Mouse (Mus musculus): ENCODE data around the gene Pram1. TPM values are rescaled to one million over a fixed set of nuclear protein-coding genes. Genes with fewer than 3 reads are reported as not detected.

Gene Pram1
- polyA plus RNA-seq, 1 experiment from 2014 or later: 0.46 TPM

GRCm38 (mm10) chr17:33627281-33627680, 10.6 kb upstream of the Pram1 start:
- Histone ChIP-seq H3K36me3 (ENCODE audit: control insufficient read depth, insufficient read depth, low read length) (no peaks in the 10 kb centered on the region), H3K9me3 (ENCODE audit: control insufficient read depth, low read length) (no peaks in the 10 kb centered on the region), H3K27ac (ENCODE audit: low read depth, low read length) (no peak overlapping the region), H3K4me3 (ENCODE audit: low read depth, low read length) (no peak overlapping the region), H3K9ac (ENCODE audit: low read depth, low read length) (no peak overlapping the region), H3K4me1 (replicated peaks; ENCODE audit: control insufficient read depth, insufficient read depth, low read length) (0 out of 2 replicates have a peak, but pooled peaks cover 5% of the 10 kb centered on the region), H3K4me2 (replicated peaks; ENCODE audit: low read depth, low read length) (no peak overlapping the region), H3K27me3 (ENCODE audit: control insufficient read depth, insufficient read depth, low read length) (no peaks in the 10 kb centered on the region)
- no peak for ATAC-seq (ENCODE audit: low FRiP score)
- no peak for DNase-seq (ENCODE audit: low spot score)
- 91% methylated on average over 3 of the region's 3 CpGs for WGBS

GRCm38 (mm10) chr17:33628621-33629486, 9.0 kb upstream of the Pram1 start, which contains the start of gene Zfp414:
TSS of gene Zfp414 (plus strand) at chr17:33629090.
- Histone ChIP-seq H3K4me1 (replicated peaks; ENCODE audit: control insufficient read depth, insufficient read depth, low read length) (0 out of 2 replicates have a peak, but pooled peaks cover 5% of the 10 kb centered on the region), H3K9me3 (ENCODE audit: control insufficient read depth, low read length) (no peaks in the 10 kb centered on the region), H3K27ac (ENCODE audit: low read depth, low read length) (peak within 1 kb of the TSS; percentile 95), H3K4me3 (ENCODE audit: low read depth, low read length) (peak within 1 kb of the TSS; percentile 60), H3K27me3 (ENCODE audit: control insufficient read depth, insufficient read depth, low read length) (no peaks in the 10 kb centered on the region), H3K36me3 (ENCODE audit: control insufficient read depth, insufficient read depth, low read length) (no peaks in the 10 kb centered on the region), H3K4me2 (replicated peaks; ENCODE audit: low read depth, low read length) (peak within 1 kb of the TSS; percentile 62), H3K9ac (ENCODE audit: low read depth, low read length) (peak within 1 kb of the TSS; percentile 82)
- ATAC-seq (ENCODE audit: low FRiP score) (peak; percentile 95), DNase-seq (ENCODE audit: low spot score) (peak; percentile 97)
- 4% methylated on average over 35 of the region's 35 CpGs for WGBS

GRCm38 (mm10) chr17:33629487-33630125, 8.2 kb upstream of the Pram1 start:
- Histone ChIP-seq H3K9me3 (ENCODE audit: control insufficient read depth, low read length) (no peaks in the 10 kb centered on the region), H3K4me3 (ENCODE audit: low read depth, low read length) (peak overlapping the region; percentile 60), H3K4me2 (replicated peaks; ENCODE audit: low read depth, low read length) (peak overlapping the region; percentile 62), H3K9ac (ENCODE audit: low read depth, low read length) (peak overlapping the region; percentile 82), H3K27ac (ENCODE audit: low read depth, low read length) (peak overlapping the region; percentile 95; the same call in 1 of the 2 replicates), H3K27me3 (ENCODE audit: control insufficient read depth, insufficient read depth, low read length) (no peaks in the 10 kb centered on the region), H3K36me3 (ENCODE audit: control insufficient read depth, insufficient read depth, low read length) (no peaks in the 10 kb centered on the region), H3K4me1 (replicated peaks; ENCODE audit: control insufficient read depth, insufficient read depth, low read length) (0 out of 2 replicates have a peak, but pooled peaks cover 5% of the 10 kb centered on the region)
- peak; percentile 20 for ATAC-seq (ENCODE audit: low FRiP score)
- 74% methylated on average over 12 of the region's 12 CpGs for WGBS
- no peak for DNase-seq (ENCODE audit: low spot score)

DNA sequence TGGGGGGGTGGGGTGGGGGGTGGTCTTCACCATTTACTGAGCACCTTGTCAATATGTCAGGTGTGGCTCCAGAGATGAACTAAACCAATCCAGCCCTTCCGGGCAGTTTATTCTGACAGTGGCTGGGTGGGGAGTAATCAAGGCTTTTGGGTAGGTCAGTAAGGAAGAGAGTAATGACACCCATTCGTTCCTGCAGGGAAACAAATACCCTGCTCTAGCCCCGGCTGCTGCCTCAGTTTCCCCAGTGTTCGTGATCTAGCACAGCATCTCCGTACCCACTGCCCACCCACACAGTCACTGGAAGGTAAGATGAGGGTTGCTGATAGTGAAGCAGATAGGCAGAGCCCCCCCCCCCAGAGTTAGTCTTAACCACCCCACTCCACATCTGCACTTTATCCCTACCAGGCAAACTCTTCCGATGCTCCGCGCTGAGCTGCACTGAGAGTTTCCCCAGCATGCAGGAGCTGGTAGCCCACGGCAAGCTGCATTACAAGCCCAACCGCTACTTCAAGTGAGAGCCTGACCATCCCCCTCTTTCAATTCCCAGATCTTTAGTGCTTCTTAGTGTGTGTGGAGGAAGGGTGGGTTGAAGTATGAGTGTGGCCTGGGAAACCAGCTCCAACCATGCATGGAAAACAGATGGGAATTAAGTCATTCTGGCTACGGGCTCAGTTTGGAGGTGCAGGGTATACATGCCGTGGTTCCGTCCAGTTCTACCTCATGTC, 7.5 kb upstream of the Pram1 start:
- Histone ChIP-seq H3K9me3 (ENCODE audit: control insufficient read depth, low read length) (no peaks in the 10 kb centered on the region), H3K36me3 (ENCODE audit: control insufficient read depth, insufficient read depth, low read length) (no peaks in the 10 kb centered on the region), H3K4me2 (replicated peaks; ENCODE audit: low read depth, low read length) (0 out of 2 replicates have a peak overlapping the region, but pooled peaks have one; percentile 62), H3K27ac (ENCODE audit: low read depth, low read length) (no peak overlapping the region), H3K9ac (ENCODE audit: low read depth, low read length) (no peak overlapping the region), H3K4me1 (replicated peaks; ENCODE audit: control insufficient read depth, insufficient read depth, low read length) (0 out of 2 replicates have a peak, but pooled peaks cover 5% of the 10 kb centered on the region), H3K27me3 (ENCODE audit: control insufficient read depth, insufficient read depth, low read length) (no peaks in the 10 kb centered on the region), H3K4me3 (ENCODE audit: low read depth, low read length) (no peak overlapping the region; the same call in none of the 2 replicates)
- no peak for ATAC-seq (ENCODE audit: low FRiP score)
- no peak for DNase-seq (ENCODE audit: low spot score)
- WGBS: 89% methylated on average over 13 of the region's 13 CpGs

DNA sequence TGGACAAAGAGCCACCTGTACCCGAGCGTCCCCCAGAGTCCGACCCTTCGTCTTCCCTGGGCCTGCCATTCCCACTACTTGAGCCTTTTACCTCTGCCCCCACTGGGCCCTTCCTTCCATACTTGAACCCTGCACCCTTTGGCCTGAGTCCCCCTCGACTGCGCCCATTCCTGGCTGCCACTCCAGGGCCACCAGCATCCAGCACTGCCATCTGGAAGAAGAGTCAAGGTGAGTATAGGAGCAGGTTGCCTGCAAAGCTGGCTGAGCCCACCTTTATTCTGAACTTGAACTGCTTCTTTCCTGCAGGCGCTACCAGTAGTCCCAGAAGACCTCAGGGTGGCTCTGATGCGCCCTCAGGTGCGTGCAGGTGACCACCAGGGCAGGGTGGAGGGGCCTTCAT, 6.6 kb upstream of the Pram1 start:
- WGBS: 95% methylated on average over 9 of the region's 9 CpGs
- DNase-seq (ENCODE audit: low spot score): no peak
- ATAC-seq (ENCODE audit: low FRiP score): no peak
- 0 out of 2 replicates have a peak, but pooled peaks cover 5% of the 10 kb centered on the region for H3K4me1 ChIP-seq (replicated peaks; ENCODE audit: control insufficient read depth, insufficient read depth, low read length)
- H3K9me3 ChIP-seq (ENCODE audit: control insufficient read depth, low read length): no peaks in the 10 kb centered on the region
- H3K4me2 ChIP-seq (replicated peaks; ENCODE audit: low read depth, low read length): no peak overlapping the region
- H3K4me3 ChIP-seq (ENCODE audit: low read depth, low read length): no peak overlapping the region
- no peaks in the 10 kb centered on the region for H3K36me3 ChIP-seq (ENCODE audit: control insufficient read depth, insufficient read depth, low read length)
- no peaks in the 10 kb centered on the region for H3K27me3 ChIP-seq (ENCODE audit: control insufficient read depth, insufficient read depth, low read length)
- H3K27ac ChIP-seq (ENCODE audit: low read depth, low read length): no peak overlapping the region
- no peak overlapping the region for H3K9ac ChIP-seq (ENCODE audit: low read depth, low read length)

DNA sequence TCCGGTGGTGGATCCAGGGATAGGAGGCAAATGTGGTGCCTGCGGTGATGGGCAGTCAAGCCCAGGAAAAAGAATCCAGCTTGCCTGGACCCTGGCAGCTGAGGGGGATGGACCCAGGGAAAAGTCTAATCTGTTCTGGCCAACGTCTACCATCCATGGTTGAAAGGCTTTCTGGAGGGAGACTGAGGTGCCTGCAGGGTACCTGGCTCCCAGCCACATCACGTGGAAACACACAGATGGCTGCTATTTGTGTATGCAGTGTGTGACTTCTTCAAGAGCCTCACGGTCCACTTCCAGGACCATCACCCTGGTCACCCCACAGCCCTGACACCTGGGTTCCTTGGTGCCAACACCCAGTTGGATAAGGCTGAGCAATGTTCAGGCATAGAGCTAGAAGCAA, 6.1 kb upstream of the Pram1 start:
- Histone ChIP-seq H3K4me1 (replicated peaks; ENCODE audit: control insufficient read depth, insufficient read depth, low read length) (0 out of 2 replicates have a peak, but pooled peaks cover 5% of the 10 kb centered on the region), H3K9ac (ENCODE audit: low read depth, low read length) (no peak overlapping the region), H3K4me3 (ENCODE audit: low read depth, low read length) (no peak overlapping the region), H3K4me2 (replicated peaks; ENCODE audit: low read depth, low read length) (no peak overlapping the region), H3K36me3 (ENCODE audit: control insufficient read depth, insufficient read depth, low read length) (no peaks in the 10 kb centered on the region), H3K27me3 (ENCODE audit: control insufficient read depth, insufficient read depth, low read length) (no peaks in the 10 kb centered on the region), H3K9me3 (ENCODE audit: control insufficient read depth, low read length) (no peaks in the 10 kb centered on the region), H3K27ac (ENCODE audit: low read depth, low read length) (no peak overlapping the region)
- ATAC-seq (ENCODE audit: low FRiP score) (no peak), DNase-seq (ENCODE audit: low spot score) (no peak)
- WGBS: 94% methylated on average over 5 of the region's 5 CpGs

GRCm38 (mm10) chr17:33637038-33637437, 818 bp upstream of the Pram1 start:
- ATAC-seq (ENCODE audit: low FRiP score): no peak
- H3K4me1 ChIP-seq (replicated peaks; ENCODE audit: control insufficient read depth, insufficient read depth, low read length): no peaks in the 10 kb centered on the region
- 89% methylated on average over 2 of the region's 2 CpGs for WGBS
- no peak overlapping the region for H3K4me2 ChIP-seq (replicated peaks; ENCODE audit: low read depth, low read length)
- H3K4me3 ChIP-seq (ENCODE audit: low read depth, low read length): no peak overlapping the region
- no peaks in the 10 kb centered on the region for H3K9me3 ChIP-seq (ENCODE audit: control insufficient read depth, low read length)
- H3K9ac ChIP-seq (ENCODE audit: low read depth, low read length): no peak overlapping the region
- no peak overlapping the region for H3K27ac ChIP-seq (ENCODE audit: low read depth, low read length)
- no peaks in the 10 kb centered on the region for H3K36me3 ChIP-seq (ENCODE audit: control insufficient read depth, insufficient read depth, low read length)
- no peaks in the 10 kb centered on the region for H3K27me3 ChIP-seq (ENCODE audit: control insufficient read depth, insufficient read depth, low read length)
- no peak for DNase-seq (ENCODE audit: low spot score)

DNA sequence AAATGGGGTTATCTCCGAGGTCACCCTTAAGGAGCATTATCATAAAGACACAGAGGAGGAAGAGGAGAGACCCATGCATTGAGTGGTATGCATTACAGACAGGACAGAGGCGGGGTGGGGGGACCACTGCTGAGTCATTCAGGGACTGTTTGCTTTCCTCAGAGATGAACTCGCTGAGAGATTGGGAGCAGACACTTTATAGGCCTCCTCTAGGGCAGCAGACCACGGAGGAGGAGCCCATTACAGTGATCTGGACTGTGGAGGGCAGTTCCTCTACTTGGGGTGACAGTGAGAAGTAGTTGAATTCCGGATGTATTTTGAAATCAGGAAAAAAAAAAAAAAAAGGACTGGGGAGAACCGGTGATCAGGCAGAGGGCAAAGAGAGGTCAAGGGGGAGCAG, 1.9 kb downstream of the Pram1 start:
- no peak for DNase-seq (ENCODE audit: low spot score)
- H3K27me3 ChIP-seq (ENCODE audit: control insufficient read depth, insufficient read depth, low read length): no peaks in the 10 kb centered on the region
- WGBS: 67% methylated on average over 6 of the region's 6 CpGs
- H3K4me2 ChIP-seq (replicated peaks; ENCODE audit: low read depth, low read length): no peak overlapping the region
- no peaks in the 10 kb centered on the region for H3K9me3 ChIP-seq (ENCODE audit: control insufficient read depth, low read length)
- H3K4me3 ChIP-seq (ENCODE audit: low read depth, low read length): no peak overlapping the region
- ATAC-seq (ENCODE audit: low FRiP score): no peak
- no peaks in the 10 kb centered on the region for H3K4me1 ChIP-seq (replicated peaks; ENCODE audit: control insufficient read depth, insufficient read depth, low read length)
- no peak overlapping the region for H3K27ac ChIP-seq (ENCODE audit: low read depth, low read length)
- no peak overlapping the region for H3K9ac ChIP-seq (ENCODE audit: low read depth, low read length)
- H3K36me3 ChIP-seq (ENCODE audit: control insufficient read depth, insufficient read depth, low read length): no peaks in the 10 kb centered on the region; the same call in none of the 2 replicates
